Mouse (Mus musculus) olfactory bulb, adult 2 months (tissue): Measurements from ENCODE around the gene Egln3. TPM values are rescaled to one million over a fixed set of nuclear protein-coding genes. Genes with fewer than 3 reads are reported as not detected.

Experiments used
- H3K27ac ChIP-seq: fragments of 200-500 bp; 2 replicates; pipeline ENCODE4 v1.5.1; 2012; ENCODE audit warnings: low read depth, low read length; ENCODE audit not compliant: insufficient read depth
- H3K4me1 ChIP-seq: fragments of 200-500 bp; 2 replicates; pipeline ENCODE4 v1.6.1; 2012; ENCODE audit warnings: low read length; ENCODE audit not compliant: control insufficient read depth, insufficient read depth
- H3K4me3 ChIP-seq: fragments of 200-500 bp; 2 replicates; pipeline ENCODE4 v1.5.1; 2012; ENCODE audit warnings: mild to moderate bottlenecking, low read depth, low read length, moderate library complexity; ENCODE audit not compliant: insufficient read depth
- CTCF ChIP-seq: fragments of 200-500 bp; IDR thresholded peaks from 2 replicates; pipeline ENCODE4 v1.5.1; 2012; ENCODE audit warnings: low read depth, mild to moderate bottlenecking, low read length, moderate library complexity; ENCODE audit not compliant: insufficient read depth
- POLR2A ChIP-seq: fragments of 200-500 bp; IDR thresholded peaks from 2 replicates; pipeline ENCODE4 v1.6.1; 2012; ENCODE audit warnings: mild to moderate bottlenecking, low read depth, low read length, moderate library complexity; ENCODE audit not compliant: insufficient read depth
- WGBS: fragments of 180-500 bp; shearing (Covaris S2); methylation state at CpG from one replicate; pipeline ENCODE4 v1.1.7; 2018; 5-methylcytosine and 5-hydroxymethylcytosine counted together
- polyA plus RNA-seq: library from polyadenylated mRNA; stranded (reverse); fragments of >200 nt; gene quantifications from 2 replicates; pipeline ENCODE4 v1.2.4, GENCODE M21; 2012; ENCODE audit warnings: low replicate concordance; ENCODE audit not compliant: missing spikeins, insufficient read depth, insufficient read length

The Egln3 gene
- polyA plus RNA-seq, 1 experiment = not detected

- TF ChIP-seq POLR2A (no peak), CTCF (no peak)
- WGBS = 96% methylated on average over 7 of the region's 7 CpGs
- Histone ChIP-seq H3K4me3 (no peak overlapping the region), H3K27ac (no peak overlapping the region), H3K4me1 (peaks cover 2% of the 10 kb centered on the region; the same call in 1 of the 2 replicates)
Measured at GRCm38 (mm10) chr12:54184264-54184663, 19.4 kb downstream of the Egln3 start.

GRCm38 (mm10) chr12:54178323-54178722, 25.3 kb downstream of the Egln3 start:
- WGBS = 64% methylated on average over 3 of the region's 3 CpGs
- no peaks in the 10 kb centered on the region for H3K4me1 ChIP-seq
- H3K27ac ChIP-seq = no peak overlapping the region
- TF ChIP-seq POLR2A (no peak), CTCF (no peak)
- H3K4me3 ChIP-seq = no peak overlapping the region

- TF ChIP-seq CTCF = no peak
- TF ChIP-seq POLR2A = no peak
- Histone ChIP-seq H3K27ac (no peak overlapping the region), H3K4me1 (no peaks in the 10 kb centered on the region), H3K4me3 (no peak overlapping the region)
- WGBS = 77% methylated on average over 4 of the region's 4 CpGs
Measured at GRCm38 (mm10) chr12:54168786-54169185, 34.9 kb downstream of the Egln3 start.

GRCm38 (mm10) chr12:54167737-54168136, 35.9 kb downstream of the Egln3 start:
- Histone ChIP-seq H3K27ac (no peak overlapping the region), H3K4me3 (no peak overlapping the region), H3K4me1 (0 out of 2 replicates have a peak, but pooled peaks cover 2% of the 10 kb centered on the region)
- TF ChIP-seq CTCF (no peak), POLR2A (no peak)
- 93% methylated on average over 6 of the region's 6 CpGs for WGBS

- TF ChIP-seq POLR2A (no peak), CTCF (no peak)
- WGBS = 84% methylated on average over 6 of the region's 6 CpGs
- Histone ChIP-seq H3K27ac (no peak overlapping the region), H3K4me1 (peaks cover 5% of the 10 kb centered on the region; the same call in 1 of the 2 replicates), H3K4me3 (no peak overlapping the region)
Measured at GRCm38 (mm10) chr12:54164724-54165050, 39.0 kb downstream of the Egln3 start.

GRCm38 (mm10) chr12:54164040-54164723, 39.5 kb downstream of the Egln3 start:
- Histone ChIP-seq H3K4me3 (no peak overlapping the region), H3K27ac (no peak overlapping the region), H3K4me1 (peaks cover 5% of the 10 kb centered on the region; the same call in 1 of the 2 replicates)
- TF ChIP-seq CTCF (no peak), POLR2A (no peak)
- 72% methylated on average over 9 of the region's 9 CpGs for WGBS

GRCm38 (mm10) chr12:54163166-54163565, 40.5 kb downstream of the Egln3 start:
- WGBS = 36% methylated on average over 4 of the region's 4 CpGs
- no peak for TF ChIP-seq POLR2A
- TF ChIP-seq CTCF = no peak
- H3K4me1 ChIP-seq = peaks cover 5% of the 10 kb centered on the region; the same call in 1 of the 2 replicates

GRCm38 (mm10) chr12:54162637-54163131, 41.0 kb downstream of the Egln3 start:
- Histone ChIP-seq H3K4me1 (peaks cover 5% of the 10 kb centered on the region; the same call in 1 of the 2 replicates), H3K27ac (no peak overlapping the region), H3K4me3 (peak overlapping the region; percentile 27)
- 4% methylated on average over 16 of the region's 16 CpGs for WGBS
- TF ChIP-seq POLR2A (no peak), CTCF (no peak)

More at GRCm38 (mm10) chr12:54163166-54163565, 40.5 kb downstream of the Egln3 start:
- H3K27ac ChIP-seq = no peak overlapping the region
- H3K4me3 ChIP-seq = no peak overlapping the region

GRCm38 (mm10) chr12:54161468-54162202, 42.0 kb downstream of the Egln3 start:
- H3K4me1 ChIP-seq = peaks cover 5% of the 10 kb centered on the region; the same call in 1 of the 2 replicates
- H3K4me3 ChIP-seq = no peak overlapping the region
- no peak overlapping the region for H3K27ac ChIP-seq
- WGBS = 41% methylated on average over 5 of the region's 5 CpGs
- TF ChIP-seq CTCF (no peak), POLR2A (no peak)
